Mouse (Mus musculus): ENCODE measurements around the gene Gabpb1.
A peak's percentile ranks its signal among the peaks of the same experiment; 100 is the strongest.

Gabpb1 gene

GRCm38 (mm10) chr2:126676122-126676515 lies at the start of gene Gabpb1:
TSS of gene Gabpb1 (minus strand) at chr2:126676337.
- no peak for DNase-seq (ENCODE audit: low read depth, low spot score)

DNA sequence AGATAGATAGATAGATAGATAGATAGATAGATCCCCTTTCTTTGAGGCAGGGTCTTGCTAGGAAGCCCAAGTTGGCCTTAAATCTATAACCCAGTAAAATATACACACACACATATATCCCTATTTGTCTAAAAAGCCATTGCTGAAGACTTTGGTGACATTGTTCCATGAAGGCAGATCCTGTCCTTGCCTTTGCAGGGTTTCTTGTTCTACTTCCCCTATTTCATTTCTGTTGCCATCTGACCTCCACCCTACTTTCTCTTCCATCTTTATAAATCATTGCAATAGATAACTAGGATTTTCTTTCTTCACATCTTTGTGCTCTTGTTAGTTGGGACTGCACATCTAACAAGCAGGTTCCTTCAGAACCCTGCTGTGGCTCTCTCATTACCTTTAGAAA lies 36.8 kb upstream of the Gabpb1 start:
- no peak for DNase-seq (ENCODE audit: low read depth, low spot score)

- no peak for DNase-seq (ENCODE audit: low read depth, low spot score)
These were observed 36.4 kb upstream of the Gabpb1 start for GRCm38 (mm10) chr2:126712526-126712925.

GRCm38 (mm10) chr2:126708361-126708760 lies 32.2 kb upstream of the Gabpb1 start:
- no peak for DNase-seq (ENCODE audit: low read depth, low spot score)

DNA sequence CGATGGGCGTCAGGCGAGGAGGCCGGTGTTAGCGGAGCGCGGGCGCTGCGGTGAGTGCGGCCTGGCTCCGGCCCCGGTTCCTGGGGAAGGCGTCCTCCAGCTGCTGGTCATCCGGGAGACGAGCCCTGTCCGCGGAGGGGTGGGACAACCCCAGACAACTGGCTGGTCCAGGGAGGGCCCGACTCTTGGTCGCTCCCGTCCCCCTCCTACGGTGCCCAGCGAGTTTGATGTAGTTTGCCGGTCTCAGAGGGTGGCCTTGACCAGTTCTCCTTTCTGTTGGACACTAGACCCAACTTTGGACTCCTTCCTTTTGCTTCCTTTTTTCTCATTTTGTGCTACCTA lies 31.3 kb upstream of the Gabpb1 start:
- no peak for DNase-seq (ENCODE audit: low read depth, low spot score)

- peak; percentile 97 for DNase-seq (ENCODE audit: low read depth, low spot score)
These were observed 30.8 kb upstream of the Gabpb1 start, which contains the start of gene Usp8 for GRCm38 (mm10) chr2:126706759-126707437. TSS of gene Usp8 (plus strand) at chr2:126707328.

- DNase-seq (ENCODE audit: low read depth, low spot score), result no peak
These were observed 19.1 kb upstream of the Gabpb1 start for GRCm38 (mm10) chr2:126695285-126695684.

GRCm38 (mm10) chr2:126691290-126691689 lies 15.2 kb upstream of the Gabpb1 start:
- DNase-seq (ENCODE audit: low read depth, low spot score), result no peak

GRCm38 (mm10) chr2:126682937-126683336 lies 6.8 kb upstream of the Gabpb1 start:
- DNase-seq (ENCODE audit: low read depth, low spot score), result no peak

- no peak for DNase-seq (ENCODE audit: low read depth, low spot score)
These were observed 6.2 kb upstream of the Gabpb1 start for GRCm38 (mm10) chr2:126682333-126682732.

- no peak for DNase-seq (ENCODE audit: low read depth, low spot score)
These were observed 1.2 kb upstream of the Gabpb1 start for GRCm38 (mm10) chr2:126677366-126677765.

GRCm38 (mm10) chr2:126675169-126676121 lies 692 bp downstream of the Gabpb1 start:
- DNase-seq (ENCODE audit: low read depth, low spot score), result peak; percentile 94

GRCm38 (mm10) chr2:126674441-126675168 lies 1.5 kb downstream of the Gabpb1 start:
- peak; percentile 44 for DNase-seq (ENCODE audit: low read depth, low spot score)

DNA sequence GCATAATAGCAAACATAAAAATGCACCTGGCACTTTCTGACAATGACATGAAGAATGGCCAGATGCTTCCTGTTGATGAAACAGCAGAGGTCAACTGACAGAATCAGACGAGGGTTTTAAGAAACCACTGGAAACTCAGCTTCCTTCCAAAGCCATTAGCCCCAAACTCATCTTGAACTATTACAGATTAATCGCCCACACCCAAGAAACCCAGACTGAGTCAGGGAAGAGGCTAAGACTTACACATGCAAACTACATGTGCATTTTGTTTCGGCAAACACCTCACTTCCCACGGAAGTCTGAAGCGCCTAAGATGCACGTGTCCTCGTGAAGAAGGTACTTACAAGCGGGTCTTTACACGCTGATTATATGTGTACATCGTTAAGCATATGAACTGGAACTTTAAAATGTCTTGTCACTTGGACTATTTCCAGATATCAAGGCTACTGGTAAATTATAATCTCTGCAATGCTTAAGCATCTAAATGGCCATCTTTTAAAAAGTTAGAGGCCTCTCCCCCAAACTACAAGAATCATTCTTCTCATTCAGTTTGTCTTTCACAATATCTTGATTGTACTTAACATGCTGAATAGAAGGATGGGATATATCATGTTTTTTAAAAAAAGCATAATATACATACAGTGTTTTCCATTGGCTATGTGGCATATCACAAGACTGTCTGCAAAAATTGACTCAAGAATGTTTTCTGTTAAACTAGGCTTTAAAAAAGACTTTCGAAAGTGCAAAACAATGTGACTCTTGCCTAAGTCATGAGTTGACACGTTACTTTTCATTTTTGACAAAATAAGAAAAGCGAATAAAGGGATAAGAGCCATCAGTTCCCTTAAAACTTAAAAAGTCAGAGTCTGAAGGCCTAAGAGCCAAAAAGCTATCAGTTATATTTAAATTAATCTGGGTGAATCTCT lies 2.6 kb downstream of the Gabpb1 start:
- no peak for DNase-seq (ENCODE audit: low read depth, low spot score)

DNA sequence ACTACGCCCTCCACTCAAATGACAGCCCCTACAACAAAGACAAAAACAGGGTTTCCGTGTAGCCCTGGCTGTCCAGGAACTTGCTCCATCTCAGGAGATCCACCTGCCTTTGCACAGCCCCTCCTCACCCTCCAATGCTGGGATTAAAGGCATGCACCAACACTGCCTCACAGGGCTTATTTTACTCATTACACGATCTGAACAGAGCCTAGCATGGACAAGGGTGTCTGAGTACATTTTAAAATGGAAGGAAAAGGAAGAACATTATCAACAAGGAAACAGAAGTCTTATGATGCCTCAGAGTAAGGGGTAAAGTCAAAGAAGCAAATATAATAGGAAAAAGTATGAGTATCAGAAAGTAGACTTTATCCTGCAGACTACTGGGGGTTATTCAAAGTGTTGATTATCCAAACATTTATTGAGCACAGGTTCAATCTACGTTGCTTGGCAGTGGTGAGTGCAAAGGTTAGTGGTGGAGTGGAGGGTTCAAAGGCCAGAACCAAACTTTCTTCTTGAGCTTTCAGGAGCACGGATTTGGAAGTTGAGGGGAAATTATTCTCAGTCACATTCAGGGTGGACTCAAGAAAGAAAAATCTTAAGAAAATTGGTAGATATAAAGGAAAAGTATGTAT lies 7.4 kb downstream of the Gabpb1 start:
- no peak for DNase-seq (ENCODE audit: low read depth, low spot score)

GRCm38 (mm10) chr2:126665984-126666383 lies 10.2 kb downstream of the Gabpb1 start:
- no peak for DNase-seq (ENCODE audit: low read depth, low spot score)

DNA sequence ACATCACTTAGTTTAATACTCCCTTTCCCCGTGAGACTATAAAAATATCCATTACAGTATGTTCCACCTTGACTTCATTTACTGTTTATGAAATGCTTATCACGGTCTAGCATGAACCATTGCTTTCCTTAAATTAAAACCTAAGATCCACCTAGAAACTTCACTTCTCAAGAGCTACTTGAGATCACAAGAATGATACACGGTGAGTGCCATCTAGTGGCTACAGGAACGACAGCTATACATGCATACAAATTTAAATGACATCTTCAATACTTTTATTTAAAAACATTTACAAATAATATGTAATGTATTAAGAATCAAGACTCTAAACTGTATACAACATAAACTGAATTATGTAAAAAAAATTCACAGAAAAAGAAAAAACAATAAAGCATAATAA lies 12.7 kb downstream of the Gabpb1 start:
- DNase-seq (ENCODE audit: low read depth, low spot score), result peak; percentile 22

GRCm38 (mm10) chr2:126652929-126653328 lies 23.2 kb downstream of the Gabpb1 start:
- DNase-seq (ENCODE audit: low read depth, low spot score), result no peak

GRCm38 (mm10) chr2:126647762-126648161 lies 28.4 kb downstream of the Gabpb1 start:
- DNase-seq (ENCODE audit: low read depth, low spot score), result no peak

- DNase-seq (ENCODE audit: low read depth, low spot score), result no peak
These were observed 29.7 kb downstream of the Gabpb1 start for GRCm38 (mm10) chr2:126646461-126646860.

GRCm38 (mm10) chr2:126644768-126645167 lies 31.4 kb downstream of the Gabpb1 start:
- DNase-seq (ENCODE audit: low read depth, low spot score), result no peak
